Mouse (Mus musculus): Measurements from ENCODE around the gene Vipr2.

DNA sequence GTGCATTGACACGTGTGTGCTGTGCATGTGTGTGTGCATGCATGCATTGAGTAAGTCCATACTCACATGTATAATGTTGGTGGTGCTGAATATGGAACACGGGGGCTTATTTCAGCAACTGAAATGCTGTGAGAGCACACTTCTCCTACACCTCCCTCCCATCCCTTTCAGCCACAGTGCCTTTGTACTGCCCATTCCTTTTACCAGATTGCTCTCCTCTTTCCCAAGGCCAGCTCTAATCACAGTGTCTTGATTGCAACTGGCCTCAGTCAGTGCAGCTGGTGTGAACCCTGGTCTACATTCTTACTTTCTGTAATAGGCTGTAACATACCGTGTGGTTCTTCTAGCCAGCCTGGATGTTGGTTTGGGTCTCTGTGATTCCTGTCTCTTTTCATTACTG is 41.5 kb downstream of the Vipr2 start:
- TF ChIP-seq POLR2A (IDR thresholded peaks at IDR 0.05; ENCODE audit: borderline replicate concordance, control insufficient read depth, low read depth, low read length) = no peak
- TF ChIP-seq CTCF (IDR thresholded peaks at IDR 0.05; ENCODE audit: control insufficient read depth, insufficient read depth, low read length) = no peak

All from bone marrow, adult 2 months (tissue).